Mouse (Mus musculus): ENCODE results near the gene Psip1. TPM values are rescaled to one million over a fixed set of nuclear protein-coding genes. Genes with fewer than 3 reads are reported as not detected.

Psip1 gene
- polyA plus RNA-seq, 1 experiment: 24.0 TPM

DNA sequence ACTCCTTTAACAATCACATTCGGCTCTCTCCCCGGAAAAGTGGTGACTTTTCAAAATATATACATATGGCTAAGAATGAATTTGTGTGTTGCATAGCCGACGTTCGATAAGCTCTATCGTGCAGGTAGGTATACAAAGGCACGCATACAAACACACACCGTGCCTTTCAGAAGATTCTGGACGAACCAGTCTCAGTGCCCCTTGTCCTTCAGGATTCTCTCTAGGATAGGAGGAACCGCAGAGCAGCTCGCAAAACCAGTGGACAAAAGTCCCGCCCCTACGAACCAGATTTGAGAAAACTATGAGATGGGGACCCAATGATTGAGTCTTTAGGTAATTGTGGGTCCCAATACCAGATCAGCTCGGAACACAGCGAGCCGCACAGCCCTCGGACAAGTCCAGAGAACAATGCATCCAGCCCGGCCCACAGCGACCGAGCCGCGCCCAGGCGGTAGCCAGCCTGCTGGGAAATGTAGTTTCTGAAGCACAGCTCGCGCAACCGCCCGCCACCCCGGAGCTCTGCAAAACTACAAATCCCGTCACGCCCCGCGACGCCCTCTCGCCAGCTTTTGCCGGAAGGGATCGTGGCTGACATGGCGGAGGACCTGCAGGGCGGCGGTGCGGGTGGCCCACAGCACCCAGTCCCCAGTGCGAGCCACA is 69.0 kb downstream of the Psip1 start, which contains the start of gene Snapc3:
Gene Snapc3 (plus strand): TSS at position 565 of the 660 bp plus-strand sequence.
- Histone ChIP-seq H3K4me3 (peak within 1 kb of the TSS; percentile 93), H3K27me3 (ENCODE audit: control insufficient read depth, insufficient read depth, insufficient read length) (no peaks in the 10 kb centered on the region), H3K36me3 (ENCODE audit: control insufficient read depth, insufficient read depth) (peaks cover 7% of the 10 kb centered on the region), H3ac (ENCODE audit: control insufficient read depth, insufficient read length) (peak within 1 kb of the TSS; percentile 22), H3K4me2 (ENCODE audit: low read depth) (peak within 1 kb of the TSS; percentile 64), H3K79me2 (ENCODE audit: control insufficient read depth, insufficient read depth) (peaks cover 42% of the 10 kb centered on the region)
- TF ChIP-seq POLR2A (IDR thresholded peaks at IDR 0.05; ENCODE audit: insufficient read length, low read depth): peak; percentile 94
- peak; percentile 39 for TF ChIP-seq REST (IDR thresholded peaks at IDR 0.05; ENCODE audit: insufficient read depth, insufficient read length)
- no peak for TF ChIP-seq MYOD1 (IDR thresholded peaks at IDR 0.05; ENCODE audit: control insufficient read depth in 1 of 3, insufficient read length in 2 of 3, low read depth in 2 of 3)
- TF ChIP-seq MYOG (IDR thresholded peaks at IDR 0.05; ENCODE audit: control insufficient read depth in 1 of 3, insufficient read depth in 1 of 3, insufficient read length in 2 of 3, low read depth in 2 of 3): peak in 1 of 3 experiments; percentile 21
- peak; percentile 92 for TF ChIP-seq POLR2AphosphoS2 (IDR thresholded peaks at IDR 0.05; ENCODE audit: insufficient read length, low read depth)
- TF ChIP-seq E2F4 (IDR thresholded peaks at IDR 0.05; ENCODE audit: insufficient read depth): peak; percentile 47
- TF ChIP-seq CEBPB (IDR thresholded peaks at IDR 0.05; ENCODE audit: insufficient read depth, poor library complexity, severe bottlenecking): no peak

DNA sequence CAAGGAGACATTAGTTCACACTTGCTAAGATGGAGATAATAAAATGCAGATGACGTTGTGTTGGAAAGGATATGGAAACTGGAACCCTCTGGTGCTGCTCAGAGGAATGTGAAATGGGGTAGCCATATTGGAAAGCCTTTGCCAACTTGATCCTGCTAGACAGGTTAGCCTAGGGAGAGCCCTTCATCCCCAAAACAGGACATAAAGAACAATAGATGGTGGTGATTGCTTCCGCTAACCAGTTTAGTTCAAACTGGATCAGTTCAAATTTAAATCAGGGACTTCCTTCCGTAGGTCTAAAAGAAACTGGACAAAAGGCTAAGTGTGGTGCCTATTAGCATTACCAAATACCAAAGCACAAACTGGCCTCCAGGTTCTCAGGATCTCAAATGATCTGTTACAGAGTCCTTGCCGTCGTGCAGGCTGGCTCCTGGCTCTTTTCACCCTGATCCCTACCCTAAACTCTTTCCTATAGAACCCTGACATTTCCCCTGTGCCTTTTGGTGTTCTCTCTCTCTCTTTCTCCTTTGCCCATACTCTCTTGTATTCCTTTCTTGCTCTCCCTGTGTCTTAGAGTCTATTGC is 71.9 kb downstream of the Psip1 start:
- Histone ChIP-seq H3K4me2 (ENCODE audit: low read depth) (no peak overlapping the region), H3K36me3 (ENCODE audit: control insufficient read depth, insufficient read depth) (no peaks in the 10 kb centered on the region), H3K27me3 (ENCODE audit: control insufficient read depth, insufficient read depth, insufficient read length) (no peaks in the 10 kb centered on the region), H3K79me2 (ENCODE audit: control insufficient read depth, insufficient read depth) (peaks cover 18% of the 10 kb centered on the region), H3ac (ENCODE audit: control insufficient read depth, insufficient read length) (no peak overlapping the region), H3K4me3 (no peak overlapping the region)
- TF ChIP-seq TCF3 (IDR thresholded peaks at IDR 0.05; ENCODE audit: insufficient read length, low read depth) (no peak), POLR2AphosphoS2 (IDR thresholded peaks at IDR 0.05; ENCODE audit: insufficient read length, low read depth) (no peak), USF1 (IDR thresholded peaks at IDR 0.05; ENCODE audit: low read depth) (no peak), MYOG (IDR thresholded peaks at IDR 0.05; ENCODE audit: control insufficient read depth in 1 of 3, insufficient read depth in 1 of 3, insufficient read length in 2 of 3, low read depth in 2 of 3) (no peak), E2F4 (IDR thresholded peaks at IDR 0.05; ENCODE audit: insufficient read depth) (no peak), CEBPB (IDR thresholded peaks at IDR 0.05; ENCODE audit: insufficient read depth, poor library complexity, severe bottlenecking) (no peak), MAX (IDR thresholded peaks at IDR 0.05; ENCODE audit: low read depth) (no peak), POLR2A (IDR thresholded peaks at IDR 0.05; ENCODE audit: insufficient read length, low read depth) (no peak), SRF (IDR thresholded peaks at IDR 0.05; ENCODE audit: control insufficient read depth, insufficient read length, low read depth) (no peak), REST (IDR thresholded peaks at IDR 0.05; ENCODE audit: insufficient read depth, insufficient read length) (no peak), MYOD1 (IDR thresholded peaks at IDR 0.05; ENCODE audit: control insufficient read depth in 1 of 3, insufficient read length in 2 of 3, low read depth in 2 of 3) (no peak), TCF12 (IDR thresholded peaks at IDR 0.05; ENCODE audit: insufficient read depth, poor library complexity, severe bottlenecking) (no peak)

DNA sequence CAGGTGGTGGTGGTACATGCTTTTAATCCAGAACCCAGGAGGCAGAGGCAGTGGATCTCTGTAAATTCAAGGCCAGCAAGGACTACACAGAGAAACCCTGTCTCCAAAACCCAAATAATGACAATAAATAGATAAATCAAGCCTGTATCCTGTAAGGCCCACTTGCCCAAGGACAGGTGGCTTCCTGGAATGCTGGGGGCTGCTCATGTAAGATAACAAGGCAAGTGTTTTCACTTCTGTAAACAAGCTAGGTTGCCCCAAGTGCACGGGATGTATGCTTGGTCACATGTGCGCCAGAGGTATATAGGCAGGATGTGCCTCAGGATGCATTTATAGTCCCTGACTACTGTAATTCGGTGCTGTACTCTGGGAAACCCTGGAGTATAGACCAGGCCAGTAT is 74.2 kb downstream of the Psip1 start:
- TF ChIP-seq POLR2A (IDR thresholded peaks at IDR 0.05; ENCODE audit: insufficient read length, low read depth) (no peak), USF1 (IDR thresholded peaks at IDR 0.05; ENCODE audit: low read depth) (no peak), REST (IDR thresholded peaks at IDR 0.05; ENCODE audit: insufficient read depth, insufficient read length) (no peak), TCF12 (IDR thresholded peaks at IDR 0.05; ENCODE audit: insufficient read depth, poor library complexity, severe bottlenecking) (no peak), POLR2AphosphoS2 (IDR thresholded peaks at IDR 0.05; ENCODE audit: insufficient read length, low read depth) (no peak), E2F4 (IDR thresholded peaks at IDR 0.05; ENCODE audit: insufficient read depth) (no peak), CEBPB (IDR thresholded peaks at IDR 0.05; ENCODE audit: insufficient read depth, poor library complexity, severe bottlenecking) (no peak)

DNA sequence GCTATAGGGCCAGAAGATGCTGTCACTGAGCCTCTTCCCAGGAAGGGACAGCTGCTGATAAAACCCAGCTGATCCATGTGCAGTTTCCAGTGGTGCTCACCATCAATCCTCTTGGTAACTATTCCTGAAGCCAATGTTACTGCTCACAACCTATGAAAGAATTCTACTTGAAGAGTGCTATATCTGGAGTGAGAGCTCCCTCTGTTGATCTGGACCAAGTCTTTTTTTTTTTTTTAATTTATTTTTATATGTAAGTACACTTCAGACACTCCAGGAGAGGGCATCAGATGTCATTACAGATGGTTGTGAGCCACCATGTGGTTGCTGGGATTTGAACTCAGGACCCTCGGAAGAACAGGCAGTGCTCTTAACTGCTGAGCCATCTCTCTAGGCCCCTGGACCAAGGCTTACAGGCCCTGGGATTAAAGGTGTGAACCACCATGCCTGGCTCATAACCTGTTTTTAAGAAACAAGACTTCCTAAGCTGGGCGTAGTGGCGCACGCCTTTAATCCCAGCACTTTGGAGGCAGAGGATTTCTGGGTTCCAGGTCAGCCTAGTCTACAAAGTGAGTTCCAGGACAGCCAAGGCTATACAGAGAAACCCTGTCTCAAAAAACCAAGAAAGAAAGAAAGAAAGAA is 76.3 kb downstream of the Psip1 start:
- Histone ChIP-seq H3K36me3 (ENCODE audit: control insufficient read depth, insufficient read depth) (no peaks in the 10 kb centered on the region), H3K4me2 (ENCODE audit: low read depth) (no peak overlapping the region), H3K4me3 (no peak overlapping the region), H3ac (ENCODE audit: control insufficient read depth, insufficient read length) (no peak overlapping the region), H3K79me2 (ENCODE audit: control insufficient read depth, insufficient read depth) (no peaks in the 10 kb centered on the region), H3K27me3 (ENCODE audit: control insufficient read depth, insufficient read depth, insufficient read length) (no peaks in the 10 kb centered on the region)
- TF ChIP-seq USF1 (IDR thresholded peaks at IDR 0.05; ENCODE audit: low read depth): no peak
- TF ChIP-seq TCF12 (IDR thresholded peaks at IDR 0.05; ENCODE audit: insufficient read depth, poor library complexity, severe bottlenecking): no peak
- no peak for TF ChIP-seq POLR2AphosphoS2 (IDR thresholded peaks at IDR 0.05; ENCODE audit: insufficient read length, low read depth)
- TF ChIP-seq REST (IDR thresholded peaks at IDR 0.05; ENCODE audit: insufficient read depth, insufficient read length): no peak
- no peak for TF ChIP-seq MAX (IDR thresholded peaks at IDR 0.05; ENCODE audit: low read depth)
- no peak for TF ChIP-seq SRF (IDR thresholded peaks at IDR 0.05; ENCODE audit: control insufficient read depth, insufficient read length, low read depth)
- no peak for TF ChIP-seq MYOD1 (IDR thresholded peaks at IDR 0.05; ENCODE audit: control insufficient read depth in 1 of 3, insufficient read length in 2 of 3, low read depth in 2 of 3)
- no peak for TF ChIP-seq CEBPB (IDR thresholded peaks at IDR 0.05; ENCODE audit: insufficient read depth, poor library complexity, severe bottlenecking)
- TF ChIP-seq POLR2A (IDR thresholded peaks at IDR 0.05; ENCODE audit: insufficient read length, low read depth): no peak
- TF ChIP-seq E2F4 (IDR thresholded peaks at IDR 0.05; ENCODE audit: insufficient read depth): no peak
- no peak for TF ChIP-seq TCF3 (IDR thresholded peaks at IDR 0.05; ENCODE audit: insufficient read length, low read depth)
- no peak for TF ChIP-seq MYOG (IDR thresholded peaks at IDR 0.05; ENCODE audit: control insufficient read depth in 1 of 3, insufficient read depth in 1 of 3, insufficient read length in 2 of 3, low read depth in 2 of 3)

More for the DNA sequence above, 74.2 kb downstream of the Psip1 start:
- Histone ChIP-seq H3K79me2 (ENCODE audit: control insufficient read depth, insufficient read depth) (no peaks in the 10 kb centered on the region), H3ac (ENCODE audit: control insufficient read depth, insufficient read length) (no peak overlapping the region), H3K4me3 (no peak overlapping the region), H3K36me3 (ENCODE audit: control insufficient read depth, insufficient read depth) (no peaks in the 10 kb centered on the region), H3K27me3 (ENCODE audit: control insufficient read depth, insufficient read depth, insufficient read length) (no peaks in the 10 kb centered on the region), H3K4me2 (ENCODE audit: low read depth) (no peak overlapping the region)

All from myocyte (in vitro differentiated cells).